Mouse (Mus musculus) bone marrow macrophage, adult 2 months (primary cell): Measurements from ENCODE around the gene Cyp11a1. TPM values are rescaled to one million over a fixed set of nuclear protein-coding genes. Genes with fewer than 3 reads are reported as not detected.

Experiments
- H3K27ac ChIP-seq: 2 replicates; pipeline ENCODE4 v1.5.1; 2012; ENCODE audit warnings: low read depth, low read length; ENCODE audit not compliant: insufficient read depth
- H3K4me1 ChIP-seq: 2 replicates; pipeline ENCODE4 v1.6.1; 2012; ENCODE audit warnings: low read length; ENCODE audit not compliant: control insufficient read depth, insufficient read depth
- H3K4me3 ChIP-seq: 2 replicates; pipeline ENCODE4 v1.5.1; 2012; ENCODE audit warnings: mild to moderate bottlenecking, low read length, moderate library complexity; ENCODE audit not compliant: insufficient read depth
- CTCF ChIP-seq: IDR thresholded peaks from 2 replicates; pipeline ENCODE4 v1.5.1; 2012; ENCODE audit warnings: low read depth, mild to moderate bottlenecking, low read length, moderate library complexity
- POLR2A ChIP-seq: IDR thresholded peaks from 2 replicates; pipeline ENCODE4 v1.6.1; 2012; ENCODE audit warnings: mild to moderate bottlenecking, low read depth, low read length, borderline replicate concordance
- polyA plus RNA-seq: library from polyadenylated mRNA; stranded (reverse); fragments of >200 nt; gene quantifications from 2 replicates; pipeline ENCODE4 v1.2.4, GENCODE M21; 2012; ENCODE audit not compliant: missing spikeins, insufficient read depth, insufficient read length

Cyp11a1 gene
- polyA plus RNA-seq, 1 experiment = 0.36 TPM

GRCm38 (mm10) chr9:58065977-58066730 lies 59.9 kb downstream of the Cyp11a1 start:
- Histone ChIP-seq H3K4me1 (no peaks in the 10 kb centered on the region), H3K4me3 (no peak overlapping the region), H3K27ac (no peak overlapping the region)
- no peak for TF ChIP-seq CTCF
- no peak for TF ChIP-seq POLR2A

GRCm38 (mm10) chr9:58066731-58067095 lies 60.5 kb downstream of the Cyp11a1 start:
- Histone ChIP-seq H3K27ac (no peak overlapping the region), H3K4me1 (no peaks in the 10 kb centered on the region), H3K4me3 (no peak overlapping the region)
- no peak for TF ChIP-seq CTCF

GRCm38 (mm10) chr9:58067546-58067945 lies 61.3 kb downstream of the Cyp11a1 start:
- Histone ChIP-seq H3K4me3 (no peak overlapping the region), H3K27ac (no peak overlapping the region), H3K4me1 (no peaks in the 10 kb centered on the region)
- TF ChIP-seq CTCF = no peak
- TF ChIP-seq POLR2A = no peak

- TF ChIP-seq POLR2A = no peak
- TF ChIP-seq CTCF = no peak
- no peaks in the 10 kb centered on the region for H3K4me1 ChIP-seq
- H3K27ac ChIP-seq = no peak overlapping the region
- H3K4me3 ChIP-seq = no peak overlapping the region
Observed at GRCm38 (mm10) chr9:58074561-58074960, 68.3 kb downstream of the Cyp11a1 start.

Other genes starting within 250 kb of the Cyp11a1 start
- 72.4 and 84.2 TPM in 2 replicates for gene Clk3, start 240.6 kb upstream of the Cyp11a1 start, polyA plus RNA-seq
- 16.0 and 27.9 TPM in 2 replicates for gene Arid3b, start 169.6 kb upstream of the Cyp11a1 start, polyA plus RNA-seq
- gene Ubl7, start 95.4 kb upstream of the Cyp11a1 start, polyA plus RNA-seq = 73.3 and 80.0 TPM in 2 replicates
- gene Sema7a, start 66.3 kb upstream of the Cyp11a1 start, polyA plus RNA-seq = 0.80 and 1.0 TPM in 2 replicates
- not detected in 2 replicates for gene Stra6, start 57.4 kb downstream of the Cyp11a1 start, polyA plus RNA-seq
- not detected in 2 replicates for gene Ccdc33, start 112.4 kb downstream of the Cyp11a1 start, polyA plus RNA-seq
- not detected in 2 replicates for gene Islr, start 197.9 kb downstream of the Cyp11a1 start, polyA plus RNA-seq
- not detected in 2 replicates for gene Islr2, start 197.9 kb downstream of the Cyp11a1 start, polyA plus RNA-seq
- 60.5 and 71.3 TPM in 2 replicates for gene Pml, start 243.4 kb downstream of the Cyp11a1 start, polyA plus RNA-seq
- gene Stoml1, start 246.8 kb downstream of the Cyp11a1 start, polyA plus RNA-seq = 21.3 and 25.2 TPM in 2 replicates